Comparison of ENCODE assay signal across 9 mouse cellular contexts in the genomic region with DNA sequence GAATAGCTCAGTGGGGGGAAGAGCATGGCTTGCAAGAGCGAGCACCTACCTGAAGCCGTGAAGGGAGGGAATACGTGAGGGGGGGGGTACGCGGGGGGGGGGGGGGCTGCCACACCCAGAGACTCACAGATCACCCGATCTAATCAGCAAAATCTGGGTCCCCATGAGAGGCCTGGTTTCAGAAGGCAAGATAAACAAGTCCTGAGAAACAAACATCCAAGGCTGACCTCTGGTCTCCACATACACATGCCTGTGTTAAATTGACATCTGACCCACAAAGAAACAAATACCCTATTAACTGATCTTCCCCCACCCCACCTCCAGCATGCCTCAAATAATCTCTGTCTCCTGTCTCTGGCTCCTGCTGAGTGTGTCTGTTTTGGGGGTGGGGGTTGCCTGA. TPM values are rescaled to one million over a fixed set of nuclear protein-coding genes. Genes with fewer than 3 reads are reported as not detected.
DNase-seq lines count a peak whose midpoint lies in the region; ATAC-seq lines count a peak whose summit lies in the region.
"Had no signal": no experiment of that assay in that cellular context is flagged by ENCODE, and none has a peak within 500 bp of the region (broad histone marks: within the 10 kb centered on the region; RNA-seq: fewer than 3 reads in every experiment).

No protein-coding gene starts in this region.

- H3K4me2 ChIP-seq in kidney, embryonic 15.5 days, result peak overlapping the region; percentile 89
- peak overlapping the region; percentile 83 for H3K4me2 ChIP-seq in embryonic facial prominence, embryonic 15.5 days (replicated peaks)
- peak overlapping the region; percentile 86; the same call in 1 of the 2 replicates for H3K4me2 ChIP-seq in neural tube, embryonic 11.5 days (ENCODE audit: low read depth)

- no peak overlapping the region for H3K9ac ChIP-seq in kidney, embryonic 15.5 days
- no peak overlapping the region for H3K9ac ChIP-seq in embryonic facial prominence, embryonic 15.5 days
- H3K9ac ChIP-seq in neural tube, embryonic 11.5 days (ENCODE audit: low read length), result no peak overlapping the region

- WGBS in kidney, embryonic 15.5 days, result 0% methylated on average over 5 of the region's 6 CpGs
- WGBS in embryonic facial prominence, embryonic 15.5 days, result 0% methylated on average over 4 of the region's 6 CpGs
- 9% methylated on average over 6 of the region's 6 CpGs for WGBS in limb, embryonic 10.5 days
- 21% methylated on average over 2 of the region's 6 CpGs for whole genome bisulfite sequencing in neural tube, embryonic 11.5 days

- H3K4me1 ChIP-seq in kidney, embryonic 15.5 days, result peaks cover 33% of the 10 kb centered on the region
- H3K4me1 ChIP-seq in embryonic facial prominence, embryonic 15.5 days, result peaks cover 27% of the 10 kb centered on the region
- H3K4me1 ChIP-seq in limb, embryonic 10.5 days, result peaks cover 47% of the 10 kb centered on the region
- H3K4me1 ChIP-seq in neural tube, embryonic 11.5 days (ENCODE audit: control insufficient read depth, insufficient read depth, low read length), result peaks cover 7% of the 10 kb centered on the region

- H3K4me3 ChIP-seq in kidney, embryonic 15.5 days (replicated peaks), result peak overlapping the region; percentile 28; the same call in 1 of the 2 replicates
- H3K4me3 ChIP-seq in embryonic facial prominence, embryonic 15.5 days (replicated peaks), result peak overlapping the region; percentile 78; the same call in 1 of the 2 replicates
- peak overlapping the region; percentile 93 for H3K4me3 ChIP-seq in limb, embryonic 10.5 days
- H3K4me3 ChIP-seq in neural tube, embryonic 11.5 days (ENCODE audit: low read depth, low read length), result 0 out of 2 replicates have a peak overlapping the region, but pooled peaks have one; percentile 8

- DNase-seq in kidney, postnatal 36 days, result no peak
- DNase-seq in limb, embryonic 10.5 days (ENCODE audit: low spot score), result no peak
- no peak for DNase-seq in neural tube, embryonic 11.5 days (ENCODE audit: low spot score)
- no peak for DNase-seq in spleen, postnatal 14 days (ENCODE audit: low spot score in 2 of 2)
- no peak for DNase-seq in layer of hippocampus, postnatal 10 days (ENCODE audit: low spot score in 2 of 2)
- no peak for DNase-seq in spleen, postnatal 4 days (ENCODE audit: low spot score in 2 of 2)
- DNase-seq: lung, postnatal 4 days had no signal

- H3K36me3 ChIP-seq in kidney, embryonic 15.5 days, result peaks cover 7% of the 10 kb centered on the region
- no peaks in the 10 kb centered on the region for H3K36me3 ChIP-seq in embryonic facial prominence, embryonic 15.5 days
- H3K36me3 ChIP-seq in limb, embryonic 10.5 days, result peaks cover 16% of the 10 kb centered on the region
- H3K36me3 ChIP-seq in neural tube, embryonic 11.5 days (ENCODE audit: control insufficient read depth, insufficient read depth, low read length), result no peaks in the 10 kb centered on the region; the same call in 1 of the 2 replicates

- no peaks in the 10 kb centered on the region for H3K9me3 ChIP-seq in kidney, embryonic 15.5 days (replicated peaks)
- H3K9me3 ChIP-seq in embryonic facial prominence, embryonic 15.5 days (replicated peaks), result no peaks in the 10 kb centered on the region
- H3K9me3 ChIP-seq in limb, embryonic 10.5 days (replicated peaks), result 0 out of 2 replicates have a peak, but pooled peaks cover 1% of the 10 kb centered on the region
- H3K9me3 ChIP-seq in neural tube, embryonic 11.5 days (ENCODE audit: control insufficient read depth, low read length), result no peaks in the 10 kb centered on the region

- ATAC-seq in kidney, embryonic 15.5 days (replicated peaks; ENCODE audit: low FRiP score), result no peak
- ATAC-seq in embryonic facial prominence, embryonic 15.5 days (ENCODE audit: insufficient number of reproducible peaks, low FRiP score, low TSS enrichment, low read depth), result no peak
- no peak for ATAC-seq in neural tube, embryonic 11.5 days (ENCODE audit: insufficient read depth, low FRiP score, low TSS enrichment)

- no peak overlapping the region for H3K27ac ChIP-seq in kidney, embryonic 15.5 days
- H3K27ac ChIP-seq in embryonic facial prominence, embryonic 15.5 days (replicated peaks), result no peak overlapping the region
- peak overlapping the region; percentile 34; the same call in 1 of the 2 replicates for H3K27ac ChIP-seq in limb, embryonic 10.5 days
- H3K27ac ChIP-seq in neural tube, embryonic 11.5 days (ENCODE audit: low read depth, low read length), result no peak overlapping the region

- H3K27me3 ChIP-seq in kidney, embryonic 15.5 days, result no peaks in the 10 kb centered on the region
- H3K27me3 ChIP-seq in embryonic facial prominence, embryonic 15.5 days, result 0 out of 2 replicates have a peak, but pooled peaks cover 7% of the 10 kb centered on the region
- H3K27me3 ChIP-seq in limb, embryonic 10.5 days (ENCODE audit: low read depth, poor library complexity, severe bottlenecking), result peaks cover 21% of the 10 kb centered on the region
- no peaks in the 10 kb centered on the region for H3K27me3 ChIP-seq in neural tube, embryonic 11.5 days (ENCODE audit: control insufficient read depth, insufficient read depth, low read length)

RNA-seq across cellular contexts. Expression of a gene that starts 1.8 kb away (rescaled TPM):
- 32.9 and 36.7 TPM in 2 replicates for polyA plus RNA-seq in kidney, embryonic 15.5 days (2015; fragmentation: Nextera tagmentation; extraction: Ambion mirVana)
- polyA plus RNA-seq in embryonic facial prominence, embryonic 15.5 days (2015; fragmentation: Nextera tagmentation; extraction: Ambion mirVana), result 32.7 and 42.6 TPM in 2 replicates
- polyA plus RNA-seq in limb, embryonic 10.5 days (2016; fragmentation: Nextera tagmentation; extraction: Ambion mirVana), result 41.1 and 42.3 TPM in 2 replicates
- 36.9 and 45.1 TPM in 2 replicates for polyA plus RNA-seq in neural tube, embryonic 11.5 days (2014; fragmentation: Nextera tagmentation; extraction: Ambion mirVana)
- total RNA-seq in layer of hippocampus, postnatal 10 days (2021), result 10 to 100 TPM; 83.3 to 96.9 TPM

Comparison
In these comparisons a context has a peak if more than half of its experiments do, and no peak if none do; other contexts are left out.
1. H3K4me3 ChIP-seq: peak in every context shown above with its lines; median percentile 93 in limb, embryonic 10.5 days; 78 in embryonic facial prominence, embryonic 15.5 days; 28 in kidney, embryonic 15.5 days; 8 in neural tube, embryonic 11.5 days.